In genomic region chr13:112288225-112289178, GRCm38 (mm10) we compare ENCODE assay signal across 9 mouse cellular contexts. TPM values are rescaled to one million over a fixed set of nuclear protein-coding genes. Genes with fewer than 3 reads are reported as not detected.
DNase-seq lines count a peak whose midpoint lies in the region; ATAC-seq and TF ChIP-seq lines count a peak whose summit lies in the region.
"Had no signal": no experiment of that assay in that cellular context is flagged by ENCODE, and none has a peak within 500 bp of the region (broad histone marks: within the 10 kb centered on the region; RNA-seq: fewer than 3 reads in every experiment).

Ankrd55 (plus strand) TSS chr13:112288451.

- H3K4me2 ChIP-seq in embryonic facial prominence, embryonic 12.5 days (replicated peaks): peak within 1 kb of the TSS; percentile 47
- peak within 1 kb of the TSS; percentile 38 for H3K4me2 ChIP-seq in liver, embryonic 14.5 days (ENCODE audit: low read depth)
- H3K4me2 ChIP-seq in neural tube, embryonic 11.5 days (ENCODE audit: low read depth): peak within 1 kb of the TSS; percentile 26

- no peak within 1 kb of the TSS for H3K9ac ChIP-seq in embryonic facial prominence, embryonic 12.5 days
- H3K9ac ChIP-seq in liver, embryonic 14.5 days (replicated peaks): no peak within 1 kb of the TSS
- H3K9ac ChIP-seq in neural tube, embryonic 11.5 days (ENCODE audit: low read length): no peak within 1 kb of the TSS

- peak; percentile 62 for DNase-seq in ovary, postnatal 36 days (ENCODE audit: low spot score)
- no peak for DNase-seq in ovary, postnatal 10 days (ENCODE audit: low spot score)
- peak; percentile 9 to 22 for DNase-seq in heart, postnatal 36 days
- peak; percentile 60 to 71 for DNase-seq in kidney, postnatal 4 days
- DNase-seq in liver, embryonic 14.5 days (ENCODE audit: low read depth in 3 of 3, low spot score in 3 of 3): peak in 1 of 3 experiments; percentile 13
- DNase-seq in neural tube, embryonic 11.5 days (ENCODE audit: low spot score): peak; percentile 68
- peak; percentile 69 for DNase-seq in thymus, adult 2 months

- H3K27ac ChIP-seq in embryonic facial prominence, embryonic 12.5 days: peak within 1 kb of the TSS; percentile 55
- no peak within 1 kb of the TSS for H3K27ac ChIP-seq in liver, embryonic 14.5 days
- H3K27ac ChIP-seq in neural tube, embryonic 11.5 days (ENCODE audit: low read depth, low read length): no peak within 1 kb of the TSS
- peak within 1 kb of the TSS; percentile 94 for H3K27ac ChIP-seq in thymus, adult 2 months (ENCODE audit: control insufficient read depth, insufficient read depth, low read length)

- 27% methylated on average over 22 of the region's 22 CpGs for WGBS in embryonic facial prominence, embryonic 12.5 days
- 31% methylated on average over 22 of the region's 22 CpGs for WGBS in liver, embryonic 14.5 days (ENCODE audit: insufficient replicate concordance)
- WGBS in neural tube, embryonic 11.5 days: 26% methylated on average over 22 of the region's 22 CpGs
- 15% methylated on average over 22 of the region's 22 CpGs for WGBS in thymus, adult 2 months

- no peak for TF ChIP-seq EP300 in liver, embryonic 14.5 days (IDR thresholded peaks at IDR 0.05; ENCODE audit: low read depth)

- H3K9me3 ChIP-seq in embryonic facial prominence, embryonic 12.5 days: 0 out of 2 replicates have a peak, but pooled peaks cover 4% of the 10 kb centered on the region
- no peaks in the 10 kb centered on the region for H3K9me3 ChIP-seq in liver, embryonic 14.5 days (ENCODE audit: control insufficient read depth, low read length)
- H3K9me3 ChIP-seq in neural tube, embryonic 11.5 days (ENCODE audit: control insufficient read depth, low read length): no peaks in the 10 kb centered on the region

- H3K4me1 ChIP-seq in embryonic facial prominence, embryonic 12.5 days: peaks cover 20% of the 10 kb centered on the region
- peaks cover 0 to 6% of the 10 kb centered on the region in 2 experiments; a peak in 2 of 4 replicates for H3K4me1 ChIP-seq in liver, embryonic 14.5 days (replicated peaks; ENCODE audit: control insufficient read depth in 2 of 2, insufficient read depth in 2 of 2, low read length in 1 of 2)
- 0 out of 2 replicates have a peak, but pooled peaks cover 3% of the 10 kb centered on the region for H3K4me1 ChIP-seq in neural tube, embryonic 11.5 days (ENCODE audit: control insufficient read depth, insufficient read depth, low read length)
- H3K4me1 ChIP-seq in thymus, adult 2 months (replicated peaks; ENCODE audit: control insufficient read depth, insufficient read depth, low read length): peaks cover 41% of the 10 kb centered on the region

- no peaks in the 10 kb centered on the region for H3K36me3 ChIP-seq in embryonic facial prominence, embryonic 12.5 days
- H3K36me3 ChIP-seq in liver, embryonic 14.5 days (replicated peaks; ENCODE audit: control insufficient read depth, insufficient read depth, low read depth): no peaks in the 10 kb centered on the region
- H3K36me3 ChIP-seq in neural tube, embryonic 11.5 days (ENCODE audit: control insufficient read depth, insufficient read depth, low read length): no peaks in the 10 kb centered on the region
- no peaks in the 10 kb centered on the region for H3K36me3 ChIP-seq in thymus, adult 2 months (ENCODE audit: control insufficient read depth, insufficient read depth, low read length)
- H3K36me3 ChIP-seq: G1E had no signal

- TF ChIP-seq CTCF in liver, embryonic 14.5 days (IDR thresholded peaks at IDR 0.05; ENCODE audit: low read depth): no peak
- TF ChIP-seq CTCF in thymus, adult 2 months (IDR thresholded peaks at IDR 0.05; ENCODE audit: borderline replicate concordance, control insufficient read depth, extremely low read depth, insufficient read depth, low read length, poor library complexity): 0 out of 2 replicates have a peak, but pooled peaks have one; percentile 27

- H3K27me3 ChIP-seq in embryonic facial prominence, embryonic 12.5 days: no peaks in the 10 kb centered on the region; the same call in 1 of the 2 replicates
- H3K27me3 ChIP-seq in liver, embryonic 14.5 days (ENCODE audit: control insufficient read depth, insufficient read depth, low read length): no peaks in the 10 kb centered on the region
- H3K27me3 ChIP-seq in neural tube, embryonic 11.5 days (ENCODE audit: control insufficient read depth, insufficient read depth, low read length): no peaks in the 10 kb centered on the region
- H3K27me3 ChIP-seq in thymus, adult 2 months (ENCODE audit: control insufficient read depth, insufficient read depth, low read length): no peaks in the 10 kb centered on the region

- H3K4me3 ChIP-seq in embryonic facial prominence, embryonic 12.5 days: peak within 1 kb of the TSS; percentile 16
- H3K4me3 ChIP-seq in liver, embryonic 14.5 days (ENCODE audit: insufficient read depth in 1 of 2, low read depth in 2 of 2, low read length in 2 of 2): no peak within 1 kb of the TSS
- no peak within 1 kb of the TSS for H3K4me3 ChIP-seq in neural tube, embryonic 11.5 days (ENCODE audit: low read depth, low read length)
- H3K4me3 ChIP-seq in thymus, adult 2 months (ENCODE audit: control insufficient read depth, insufficient read depth, low read length): peak within 1 kb of the TSS; percentile 35

- intact Hi-C loops in heart, postnatal 36 days (cut with DNase I): no loop called here

- 0 out of 2 replicates have a peak, but pooled peaks have one; percentile 19 for TF ChIP-seq POLR2A in thymus, adult 2 months (IDR thresholded peaks at IDR 0.05; ENCODE audit: control insufficient read depth, extremely low read depth, insufficient read depth, low read length, poor library complexity)

- peak; percentile 91 for ATAC-seq in embryonic facial prominence, embryonic 12.5 days (ENCODE audit: insufficient number of reproducible peaks, insufficient read depth, low FRiP score, low TSS enrichment)
- peak; percentile 58 for ATAC-seq in liver, embryonic 14.5 days (ENCODE audit: insufficient read depth)
- ATAC-seq in neural tube, embryonic 11.5 days (ENCODE audit: insufficient read depth, low FRiP score, low TSS enrichment): peak; percentile 83

RNA-seq across cellular contexts. Expression of gene Ankrd55, which starts in this region (rescaled TPM):
- polyA plus RNA-seq in embryonic facial prominence, embryonic 12.5 days (2016; fragmentation: Nextera tagmentation; extraction: Ambion mirVana): 1.8 and 2.1 TPM in 2 replicates
- under 1 TPM; 0.92 to 1.00 TPM for total RNA-seq in heart, postnatal 36 days (2021)
- 0.06 and 0.10 TPM in 2 replicates for polyA plus RNA-seq in liver, embryonic 14.5 days (2012; rRNA removed)
- 0.08 and 0.13 TPM in 2 replicates for polyA plus RNA-seq in liver, embryonic 14.5 days (2014; fragmentation: Nextera tagmentation; extraction: Ambion mirVana)
- 2.0 and 2.6 TPM in 2 replicates for polyA plus RNA-seq in neural tube, embryonic 11.5 days (2014; fragmentation: Nextera tagmentation; extraction: Ambion mirVana)
- polyA plus RNA-seq in thymus, adult 2 months (2012; rRNA removed): 2.5 and 2.6 TPM in 2 replicates
- polyA plus RNA-seq: G1E had no signal

Comparison
In these comparisons a context has a peak if more than half of its experiments do, and no peak if none do; other contexts are left out.
1. Peak in DNase-seq in heart, postnatal 36 days; RNA of the gene not detected or under 1 TPM.
2. Peak in ATAC-seq and H3K4me2 ChIP-seq in liver, embryonic 14.5 days; RNA of the gene not detected or under 1 TPM.
3. H3K27ac ChIP-seq: peak in embryonic facial prominence, embryonic 12.5 days (single experiment) and thymus, adult 2 months (single experiment); none in liver, embryonic 14.5 days (single experiment) and neural tube, embryonic 11.5 days (single experiment).
4. H3K4me3 ChIP-seq: peak in embryonic facial prominence, embryonic 12.5 days (single experiment) and thymus, adult 2 months (single experiment); none in liver, embryonic 14.5 days (0 of 2) and neural tube, embryonic 11.5 days (single experiment).
5. Peak in every context shown above with its lines, with median percentiles within 50 percentile points of each other: ATAC-seq and H3K4me2 ChIP-seq.